Mouse (Mus musculus) limb, embryonic 13.5 days (tissue): ENCODE measurements at regions not wholly inside any gene's neighbourhood (a gene's known extent, or its start where the extent isn't known, plus 50 kb on each side); places are given as distances from the start of the nearest gene placed in this dataset.
"Not testable (repeated sequence)": the region's sequence is repeated elsewhere in the genome, so short reads cannot be mapped to it uniquely, and the experiment has no call there.

ENCODE experiments used
- ATAC-seq: fragments of 200-750 bp; cut with Nextera tagmentation; 2 replicates; pipeline ENCODE4 v1.8.0; 2017; ENCODE audit warnings: low read depth, moderate number of reproducible peaks, moderate TSS enrichment; ENCODE audit not compliant: low FRiP score
- H3K27ac ChIP-seq: fragments of 300-500 bp; sonication (generic); 2 replicates; pipeline ENCODE4 v1.5.1; 2015; ENCODE audit warnings: inconsistent platforms, mild to moderate bottlenecking, moderate library complexity
- H3K27me3 ChIP-seq: fragments of 300-500 bp; sonication (generic); 2 replicates; pipeline ENCODE4 v1.6.1; 2015; ENCODE audit warnings: mild to moderate bottlenecking, inconsistent platforms
- H3K36me3 ChIP-seq: fragments of 300-500 bp; sonication (generic); 2 replicates; pipeline ENCODE4 v1.6.1; 2015; ENCODE audit warnings: inconsistent platforms, mild to moderate bottlenecking, moderate library complexity
- H3K4me1 ChIP-seq: fragments of 300-500 bp; sonication (generic); 2 replicates; pipeline ENCODE4 v1.6.1; 2015; ENCODE audit warnings: inconsistent platforms
- H3K4me2 ChIP-seq: fragments of 300-500 bp; sonication (generic); replicated peaks from 2 replicates; pipeline ENCODE4 v1.6.1; 2015; ENCODE audit warnings: inconsistent platforms, mild to moderate bottlenecking, moderate library complexity
- H3K4me3 ChIP-seq: fragments of 300-500 bp; sonication (generic); 2 replicates; pipeline ENCODE4 v1.5.1; 2015; ENCODE audit warnings: moderate library complexity, mild to moderate bottlenecking, inconsistent platforms
- H3K9ac ChIP-seq: fragments of 300-500 bp; sonication (generic); 2 replicates; pipeline ENCODE4 v1.6.1; 2015; ENCODE audit warnings: mild to moderate bottlenecking, inconsistent platforms
- H3K9me3 ChIP-seq: fragments of 300-500 bp; sonication (generic); 2 replicates; pipeline ENCODE4 v1.6.1; 2016; ENCODE audit warnings: inconsistent platforms
- WGBS: fragments of 180-500 bp; shearing (Covaris S2); methylation state at CpG from one replicate; pipeline ENCODE4 v1.1.7; 2015; 5-methylcytosine and 5-hydroxymethylcytosine counted together

DNA sequence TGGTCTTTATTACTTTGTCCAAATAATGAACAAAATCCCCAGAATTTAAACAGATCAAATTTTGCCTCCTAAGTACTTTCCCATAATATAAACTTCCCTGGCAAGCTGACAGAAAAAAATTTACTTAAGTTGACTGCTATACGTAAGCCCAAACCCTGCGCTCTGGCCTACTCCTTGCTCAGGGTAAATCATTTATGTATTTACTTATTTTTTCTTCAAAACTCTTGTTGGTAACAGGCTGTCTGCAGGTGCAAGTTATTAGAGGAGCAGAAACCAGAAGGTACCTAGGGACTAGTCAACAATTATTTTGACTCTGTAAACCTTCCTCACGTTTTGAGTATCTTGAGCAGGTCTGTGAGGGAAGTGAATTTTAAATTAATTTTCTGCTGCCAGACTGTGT, 2615.7 kb downstream of the Poteg start:
- Histone ChIP-seq H3K9me3 (no peaks in the 10 kb centered on the region), H3K4me1 (no peaks in the 10 kb centered on the region), H3K27ac (no peak overlapping the region), H3K4me2 (no peak overlapping the region), H3K27me3 (no peaks in the 10 kb centered on the region), H3K36me3 (no peaks in the 10 kb centered on the region), H3K9ac (no peak overlapping the region), H3K4me3 (no peak overlapping the region)
- 48% methylated on average over 3 of the region's 3 CpGs for WGBS
- ATAC-seq = peak; percentile 54

DNA sequence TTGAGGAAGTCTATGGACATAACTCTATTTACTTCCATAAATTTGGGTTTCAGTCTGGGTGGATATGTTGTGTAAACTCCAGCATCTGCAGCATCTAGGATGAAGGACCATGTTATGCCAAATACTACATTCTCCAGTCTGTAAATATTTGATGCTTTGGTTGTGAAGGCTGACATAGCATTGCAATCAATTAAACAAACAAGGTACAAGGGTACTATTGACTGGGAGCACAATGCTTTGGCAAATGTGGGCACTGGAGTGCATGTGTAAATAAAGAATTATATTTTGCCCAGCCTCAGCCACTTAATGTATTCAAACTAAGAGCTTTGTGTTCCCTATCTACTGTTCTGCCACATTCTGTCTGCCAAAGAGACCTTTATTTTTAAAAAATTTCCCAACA, 2630.3 kb downstream of the Poteg start:
- no peaks in the 10 kb centered on the region for H3K9me3 ChIP-seq
- H3K4me2 ChIP-seq = no peak overlapping the region
- H3K27me3 ChIP-seq = no peaks in the 10 kb centered on the region
- H3K4me1 ChIP-seq = no peaks in the 10 kb centered on the region
- no peak overlapping the region for H3K4me3 ChIP-seq
- no peak overlapping the region for H3K9ac ChIP-seq
- no peaks in the 10 kb centered on the region for H3K36me3 ChIP-seq
- ATAC-seq = no peak
- no peak overlapping the region for H3K27ac ChIP-seq

DNA sequence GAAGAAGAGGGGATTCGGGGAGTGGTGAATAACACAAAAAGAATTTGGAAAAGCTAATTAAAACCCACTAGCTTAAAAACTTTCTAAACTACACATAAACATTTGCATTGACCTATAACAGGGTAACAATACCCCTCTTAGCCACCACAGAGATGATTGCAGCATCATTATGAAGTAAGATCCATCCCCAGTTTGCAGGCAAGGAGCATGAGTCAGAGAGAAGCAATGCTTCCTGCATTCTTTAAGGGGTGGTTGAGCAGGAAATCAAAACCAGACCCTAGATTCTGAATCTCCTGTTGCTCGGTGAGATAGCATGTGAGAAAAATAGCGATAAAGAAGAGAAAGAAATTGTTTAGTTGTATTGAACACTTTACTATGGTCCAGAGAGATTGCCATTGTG, 2680.3 kb downstream of the Poteg start:
- no peak for ATAC-seq
- 59% methylated on average over 3 of the region's 3 CpGs for WGBS
- H3K36me3 ChIP-seq = no peaks in the 10 kb centered on the region

DNA sequence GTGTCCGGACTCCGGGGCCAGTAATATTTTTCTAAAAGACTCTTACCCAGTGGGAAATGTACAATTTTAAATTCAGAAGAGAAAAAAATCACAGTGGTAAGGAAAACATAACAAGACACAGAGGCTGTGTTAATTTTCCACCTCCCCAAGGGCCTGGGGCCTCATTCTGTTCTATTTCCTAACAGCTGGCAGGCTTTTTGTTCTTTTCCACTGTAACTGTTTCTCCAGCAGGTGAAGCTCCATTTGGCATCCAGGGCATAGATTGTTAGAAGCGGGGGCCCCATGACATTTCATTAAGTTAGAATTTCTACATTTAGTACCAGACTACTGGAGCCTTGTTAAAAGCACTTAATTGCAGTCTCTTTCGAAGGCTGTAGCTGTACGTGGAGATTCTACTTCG, 2687.5 kb downstream of the Poteg start:
- 53% methylated on average over 6 of the region's 6 CpGs for WGBS
- 0 out of 2 replicates have a peak, but pooled peaks cover 4% of the 10 kb centered on the region for H3K4me1 ChIP-seq
- H3K4me3 ChIP-seq = no peak overlapping the region
- H3K9me3 ChIP-seq = no peaks in the 10 kb centered on the region
- no peaks in the 10 kb centered on the region for H3K27me3 ChIP-seq
- no peaks in the 10 kb centered on the region for H3K36me3 ChIP-seq
- H3K4me2 ChIP-seq = no peak overlapping the region
- ATAC-seq = no peak
- H3K9ac ChIP-seq = no peak overlapping the region
- no peak overlapping the region for H3K27ac ChIP-seq

More for the DNA sequence above, 2680.3 kb downstream of the Poteg start:
- Histone ChIP-seq H3K27me3 (no peaks in the 10 kb centered on the region), H3K4me2 (no peak overlapping the region), H3K9me3 (no peaks in the 10 kb centered on the region), H3K4me3 (no peak overlapping the region), H3K9ac (no peak overlapping the region), H3K27ac (no peak overlapping the region), H3K4me1 (no peaks in the 10 kb centered on the region)

DNA sequence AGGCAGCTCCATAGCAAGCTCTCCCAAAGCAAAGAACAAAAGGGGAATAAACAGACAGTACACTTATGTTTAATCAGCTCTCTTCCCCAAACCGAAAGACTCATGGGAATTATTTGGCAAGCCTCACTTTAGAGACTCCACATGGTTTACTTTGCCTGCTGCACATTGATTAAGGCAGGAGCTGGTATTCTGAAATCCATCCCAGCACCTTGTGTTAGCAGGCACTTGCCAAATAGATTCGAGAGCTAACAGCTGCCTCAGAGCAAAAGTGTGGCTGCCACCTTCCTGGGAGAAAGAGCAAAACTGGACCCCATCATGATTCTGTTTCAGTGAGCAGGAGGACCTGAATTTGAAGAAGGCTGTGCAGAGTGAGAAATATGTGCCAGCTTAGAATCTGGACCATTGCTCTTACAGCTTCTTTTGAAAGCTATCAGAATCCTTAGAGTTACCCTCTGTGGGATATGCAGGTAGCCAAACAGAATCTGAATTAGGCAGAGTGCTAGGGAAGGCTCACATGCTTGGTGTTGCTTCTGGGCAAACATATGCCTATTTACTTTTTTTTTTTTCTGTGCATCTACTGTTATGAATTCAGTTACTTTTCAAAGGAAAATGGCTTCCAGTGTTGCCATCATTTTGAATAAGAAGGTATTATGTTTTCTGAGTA, 2703.8 kb downstream of the Poteg start:
- 59% methylated on average over 2 of the region's 2 CpGs for WGBS
- no peak overlapping the region for H3K4me3 ChIP-seq
- H3K36me3 ChIP-seq = no peaks in the 10 kb centered on the region
- ATAC-seq = no peak
- H3K4me2 ChIP-seq = no peak overlapping the region
- H3K4me1 ChIP-seq = no peaks in the 10 kb centered on the region
- no peaks in the 10 kb centered on the region for H3K9me3 ChIP-seq
- no peaks in the 10 kb centered on the region for H3K27me3 ChIP-seq
- no peak overlapping the region for H3K9ac ChIP-seq
- no peak overlapping the region for H3K27ac ChIP-seq

DNA sequence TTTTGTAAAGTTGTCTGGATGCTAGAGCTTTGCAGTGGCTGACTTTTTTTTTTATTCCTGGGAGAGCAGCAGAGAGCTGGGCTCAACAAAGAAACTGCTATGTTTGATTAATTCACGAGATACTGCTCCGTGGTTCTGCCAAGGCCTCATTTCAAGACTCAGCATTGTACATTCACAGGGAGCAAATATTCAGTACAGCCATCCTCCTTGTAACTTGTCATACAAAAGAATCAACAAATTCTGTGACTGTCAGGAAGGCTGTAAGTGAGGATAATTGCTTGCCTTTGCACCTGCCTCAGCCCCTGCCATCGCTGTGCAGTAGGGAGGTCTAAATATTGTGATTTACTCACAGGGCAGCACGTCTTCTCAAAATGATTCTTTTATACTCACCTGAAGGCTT, 2705.5 kb downstream of the Poteg start:
- Histone ChIP-seq H3K27ac (no peak overlapping the region), H3K4me3 (no peak overlapping the region), H3K9me3 (no peaks in the 10 kb centered on the region), H3K27me3 (no peaks in the 10 kb centered on the region), H3K4me2 (no peak overlapping the region), H3K9ac (no peak overlapping the region), H3K36me3 (no peaks in the 10 kb centered on the region), H3K4me1 (no peaks in the 10 kb centered on the region)
- WGBS = 83% methylated on average over 4 of the region's 4 CpGs
- ATAC-seq = no peak

DNA sequence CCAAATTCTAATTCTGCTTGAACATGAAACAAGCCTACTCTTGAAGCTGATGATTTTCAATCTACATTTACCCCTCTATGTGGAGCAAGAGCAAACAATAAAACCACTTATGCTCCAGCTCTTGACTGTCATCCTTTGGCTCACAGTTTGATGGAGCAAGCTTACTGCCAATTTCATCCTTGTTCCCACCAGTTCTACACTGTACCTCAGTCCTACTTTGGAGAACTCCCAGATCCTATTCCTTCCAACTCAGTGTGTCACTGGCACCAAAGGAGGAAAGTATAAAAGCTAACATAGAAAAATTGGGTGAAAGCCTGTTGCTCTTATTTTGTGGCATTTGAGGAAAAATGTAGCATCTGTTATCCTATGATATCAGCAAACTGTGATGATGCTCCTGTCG, 2724.4 kb downstream of the Poteg start:
- WGBS = 83% methylated on average over 1 of the region's 1 CpGs
- Histone ChIP-seq H3K9ac (no peak overlapping the region), H3K27ac (no peak overlapping the region), H3K4me3 (no peak overlapping the region), H3K4me2 (no peak overlapping the region), H3K9me3 (no peaks in the 10 kb centered on the region), H3K4me1 (no peaks in the 10 kb centered on the region), H3K36me3 (no peaks in the 10 kb centered on the region), H3K27me3 (no peaks in the 10 kb centered on the region)
- ATAC-seq = no peak

DNA sequence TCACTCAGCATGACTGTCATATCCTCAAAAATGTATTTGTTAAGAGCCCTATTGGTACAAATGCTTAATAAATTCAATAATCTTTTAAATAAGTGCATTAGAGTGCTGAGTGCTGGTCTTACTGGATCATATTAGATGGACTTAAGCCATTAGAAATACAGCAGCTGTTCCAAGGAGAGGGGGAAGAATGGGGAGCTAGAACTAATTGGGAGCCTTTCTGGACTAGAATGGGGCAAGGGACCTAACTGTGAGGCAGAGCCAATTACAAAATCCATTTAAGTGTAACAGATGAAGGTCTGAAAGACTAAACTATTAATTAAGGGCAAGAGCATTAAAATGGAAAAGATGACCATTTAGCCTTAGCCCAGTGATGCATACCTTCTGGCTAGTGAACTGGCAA, 2755.3 kb downstream of the Poteg start:
- not testable (repeated sequence) for ATAC-seq, H3K4me2 ChIP-seq, H3K4me1 ChIP-seq, H3K4me3 ChIP-seq, H3K27me3 ChIP-seq, H3K9ac ChIP-seq, H3K9me3 ChIP-seq, H3K27ac ChIP-seq, H3K36me3 ChIP-seq

DNA sequence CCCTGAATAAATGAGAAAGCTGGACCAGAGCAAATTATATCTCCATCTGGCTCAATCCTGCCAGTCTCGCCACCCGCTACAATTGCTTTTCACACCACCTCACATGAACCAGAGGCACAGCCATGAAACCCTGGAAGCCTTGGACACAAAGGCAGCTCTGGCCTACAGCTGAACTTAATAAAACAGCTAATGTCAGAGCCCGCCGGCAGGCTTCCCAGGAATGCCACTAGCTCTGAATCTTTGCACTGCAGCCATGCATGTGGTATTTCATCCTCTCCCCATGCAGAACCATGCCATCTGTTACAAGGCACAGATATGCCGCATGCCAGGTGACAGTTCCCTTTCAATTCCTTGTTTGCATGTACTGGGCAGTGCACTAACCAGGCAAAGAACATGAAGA, 2779.9 kb downstream of the Poteg start:
- Histone ChIP-seq H3K27ac (no peak overlapping the region), H3K4me1 (peaks cover 9% of the 10 kb centered on the region), H3K4me2 (no peak overlapping the region), H3K4me3 (no peak overlapping the region), H3K9ac (no peak overlapping the region), H3K9me3 (no peaks in the 10 kb centered on the region), H3K36me3 (no peaks in the 10 kb centered on the region), H3K27me3 (no peaks in the 10 kb centered on the region)
- 0 out of 2 replicates have a peak, but pooled peaks have one; percentile 32 for ATAC-seq
- WGBS = 22% methylated on average over 5 of the region's 5 CpGs

DNA sequence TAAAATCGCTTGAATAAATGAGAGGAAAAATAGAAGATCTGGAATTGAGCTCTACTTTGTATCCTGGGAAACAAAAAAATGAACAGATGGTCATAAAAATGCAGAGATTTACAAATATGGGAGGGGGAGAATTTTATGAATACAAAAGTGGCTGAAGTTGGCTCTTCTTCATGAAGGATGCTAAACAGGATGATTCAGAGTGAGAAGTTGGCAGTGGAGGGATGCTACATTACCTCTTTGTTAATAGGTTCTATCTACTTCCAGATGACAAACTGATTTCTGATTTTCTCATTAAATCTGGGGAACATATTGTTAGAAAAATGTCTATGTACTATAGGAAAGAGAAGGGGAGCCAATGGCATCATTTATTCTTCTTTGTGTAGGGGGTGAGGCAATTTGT, 2785.8 kb downstream of the Poteg start:
- Histone ChIP-seq H3K27ac (no peak overlapping the region), H3K4me1 (no peaks in the 10 kb centered on the region), H3K36me3 (no peaks in the 10 kb centered on the region), H3K4me2 (no peak overlapping the region), H3K9ac (no peak overlapping the region), H3K27me3 (no peaks in the 10 kb centered on the region), H3K4me3 (no peak overlapping the region), H3K9me3 (no peaks in the 10 kb centered on the region)
- ATAC-seq = no peak
- 70% methylated on average over 1 of the region's 1 CpGs for WGBS

DNA sequence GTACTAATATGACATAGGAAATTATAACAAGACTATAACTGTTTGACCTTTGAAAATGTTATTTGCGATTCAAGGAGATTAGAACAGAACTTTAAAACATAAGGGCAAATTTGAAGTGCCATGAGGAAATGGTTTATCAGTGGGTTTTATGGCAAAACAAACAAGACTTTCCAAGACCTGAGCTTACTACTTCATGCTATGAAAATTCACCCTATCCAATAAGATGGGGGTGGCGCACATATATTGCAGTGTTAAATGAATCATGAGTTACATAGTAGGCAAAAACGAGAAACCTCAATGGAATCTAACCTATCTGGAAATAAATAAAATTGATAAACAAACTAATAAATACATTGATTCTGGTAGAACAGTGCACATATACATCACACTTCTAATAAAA, 2804.3 kb downstream of the Poteg start:
- H3K4me1 ChIP-seq = no peaks in the 10 kb centered on the region
- no peak overlapping the region for H3K4me2 ChIP-seq
- no peaks in the 10 kb centered on the region for H3K36me3 ChIP-seq
- no peak overlapping the region for H3K27ac ChIP-seq
- WGBS = 93% methylated on average over 3 of the region's 3 CpGs
- H3K4me3 ChIP-seq = no peak overlapping the region
- ATAC-seq = no peak
- H3K9me3 ChIP-seq = no peaks in the 10 kb centered on the region
- no peak overlapping the region for H3K9ac ChIP-seq
- H3K27me3 ChIP-seq = no peaks in the 10 kb centered on the region

DNA sequence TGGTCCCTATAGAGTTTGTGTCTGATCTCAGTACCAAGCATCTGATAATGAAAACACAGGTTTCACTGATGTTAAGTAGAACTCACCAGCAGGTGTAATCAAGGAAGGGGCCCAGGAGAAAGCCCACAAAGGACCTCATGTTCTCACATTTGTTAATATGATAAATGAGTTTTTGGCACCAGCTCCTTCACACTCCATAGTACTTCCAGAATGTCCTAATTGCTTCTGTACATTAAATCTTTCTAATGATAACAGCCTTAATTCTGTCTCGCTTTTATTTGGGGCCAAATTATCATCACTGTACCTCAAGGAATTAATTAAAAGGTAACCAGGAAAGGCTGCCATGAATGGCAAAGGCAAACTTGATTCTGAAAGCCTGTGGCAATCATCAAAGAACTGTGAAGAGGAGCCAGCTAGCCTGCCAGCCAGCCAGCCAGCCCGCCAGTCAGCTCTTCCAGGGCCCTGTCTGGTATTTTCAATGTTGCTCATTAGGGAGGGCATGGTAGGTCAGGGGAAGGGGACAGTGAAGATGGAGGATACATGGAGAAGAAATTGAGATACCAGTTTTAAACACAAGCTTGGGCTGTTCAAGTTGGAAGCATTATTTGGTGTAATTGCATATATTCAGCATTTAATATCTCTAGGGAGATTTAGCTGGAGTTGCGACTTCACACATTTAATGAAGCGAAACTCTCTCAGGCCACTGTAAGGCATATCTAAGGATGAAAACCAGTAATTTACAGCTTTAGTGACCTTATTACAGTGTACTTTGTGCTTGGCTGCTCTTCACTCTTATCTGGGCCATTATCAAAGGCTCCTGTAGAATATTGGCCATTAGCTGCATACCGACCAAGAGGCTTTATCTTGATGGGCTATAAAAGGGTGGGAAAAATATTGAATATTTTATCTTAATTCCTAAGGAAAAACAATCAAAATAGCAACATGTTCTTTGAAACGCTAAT, 2822.8 kb downstream of the Poteg start:
- Histone ChIP-seq H3K27ac (no peak overlapping the region), H3K9me3 (no peaks in the 10 kb centered on the region), H3K4me1 (no peaks in the 10 kb centered on the region), H3K27me3 (no peaks in the 10 kb centered on the region), H3K4me3 (no peak overlapping the region), H3K9ac (no peak overlapping the region), H3K4me2 (no peak overlapping the region), H3K36me3 (no peaks in the 10 kb centered on the region)
- no peak for ATAC-seq
- WGBS = 84% methylated on average over 6 of the region's 6 CpGs
